Mouse (Mus musculus): ENCODE measurements around the gene Vwa2.
A peak's percentile ranks its signal among the peaks of the same experiment; 100 is the strongest.

DNA sequence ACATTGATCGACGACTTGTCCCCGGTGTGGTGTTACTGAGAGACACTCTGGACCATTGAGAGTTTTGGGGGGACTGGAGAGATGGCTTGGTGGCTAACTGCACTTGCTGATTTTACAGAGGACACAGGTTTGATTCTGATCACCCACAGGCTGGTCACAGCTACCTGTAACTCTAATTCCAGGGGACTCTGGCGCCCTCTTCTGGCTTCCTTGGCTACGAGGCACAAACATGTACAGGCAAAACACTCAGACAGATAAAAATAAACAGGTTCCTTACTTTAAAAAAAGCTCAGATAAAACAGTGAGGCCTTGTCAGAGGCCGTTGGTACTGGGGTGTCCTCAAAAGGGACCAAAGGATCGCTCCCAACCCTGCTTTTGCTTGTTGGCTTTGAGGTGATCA, 61.7 kb downstream of the Vwa2 start:
- TF ChIP-seq POLR2A (IDR thresholded peaks at IDR 0.05; ENCODE audit: insufficient read depth, low read length) (no peak), EP300 (IDR thresholded peaks at IDR 0.05; ENCODE audit: insufficient read depth, low read depth, low read length) (no peak), CTCF (IDR thresholded peaks at IDR 0.05; ENCODE audit: low read depth, low read length) (peak; percentile 53)
